Mouse (Mus musculus): ENCODE measurements around the gene Prc1. TPM values are rescaled to one million over a fixed set of nuclear protein-coding genes. Genes with fewer than 3 reads are reported as not detected.
A peak's percentile ranks its signal among the peaks of the same experiment; 100 is the strongest.
"Not testable (repeated sequence)": the region's sequence is repeated elsewhere in the genome, so short reads cannot be mapped to it uniquely, and the experiment has no call there.

The Prc1 gene
- total RNA-seq, 4 experiments from 2014 or later: 0.51 to 1.9 (median 1.5) TPM

DNA sequence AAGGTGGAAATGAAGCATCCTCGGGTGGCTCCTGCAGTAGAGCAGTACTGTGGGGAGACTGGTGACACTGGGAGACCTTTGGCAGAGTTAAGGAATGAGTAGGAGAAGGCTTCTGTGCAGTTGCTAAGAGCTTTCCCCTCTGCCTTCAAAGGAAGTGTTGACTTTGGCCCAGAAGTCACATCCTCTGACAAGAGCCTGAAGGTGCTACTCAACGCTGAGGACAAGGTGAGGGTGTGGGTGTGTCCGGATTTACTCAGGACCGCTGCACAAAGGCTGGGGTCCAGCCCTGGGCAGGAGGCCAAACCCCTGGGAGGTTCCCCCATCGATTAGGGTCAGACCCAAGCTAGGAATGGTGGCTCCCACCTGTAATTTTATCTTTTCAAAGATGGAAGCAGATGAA lies 9.9 kb upstream of the Prc1 start:
- DNase-seq (ENCODE audit: low spot score in 2 of 2): no peak

DNA sequence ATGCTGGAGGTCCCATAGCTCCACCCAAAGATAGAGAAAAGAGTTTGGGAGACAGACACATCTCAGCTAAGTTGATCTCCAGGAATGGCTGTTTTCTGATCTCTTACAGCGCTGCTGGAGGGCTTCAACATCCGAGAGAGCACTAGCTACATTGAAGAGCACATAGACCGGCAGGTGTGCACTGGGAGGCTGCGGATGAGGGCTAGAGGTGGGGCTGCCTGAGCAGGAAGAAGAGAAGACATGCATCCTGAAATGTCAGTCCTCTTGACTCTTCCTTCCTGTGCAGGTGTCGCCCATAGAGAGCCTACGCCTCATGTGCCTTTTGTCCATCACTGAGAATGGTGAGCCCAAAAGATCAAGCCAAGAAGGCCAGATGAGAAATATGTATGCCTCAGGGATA lies 8.5 kb upstream of the Prc1 start:
- DNase-seq (ENCODE audit: low spot score in 2 of 2): no peak

GRCm38 (mm10) chr7:80287736-80288135 lies 6.5 kb upstream of the Prc1 start:
- DNase-seq (ENCODE audit: low spot score in 2 of 2): no peak

DNA sequence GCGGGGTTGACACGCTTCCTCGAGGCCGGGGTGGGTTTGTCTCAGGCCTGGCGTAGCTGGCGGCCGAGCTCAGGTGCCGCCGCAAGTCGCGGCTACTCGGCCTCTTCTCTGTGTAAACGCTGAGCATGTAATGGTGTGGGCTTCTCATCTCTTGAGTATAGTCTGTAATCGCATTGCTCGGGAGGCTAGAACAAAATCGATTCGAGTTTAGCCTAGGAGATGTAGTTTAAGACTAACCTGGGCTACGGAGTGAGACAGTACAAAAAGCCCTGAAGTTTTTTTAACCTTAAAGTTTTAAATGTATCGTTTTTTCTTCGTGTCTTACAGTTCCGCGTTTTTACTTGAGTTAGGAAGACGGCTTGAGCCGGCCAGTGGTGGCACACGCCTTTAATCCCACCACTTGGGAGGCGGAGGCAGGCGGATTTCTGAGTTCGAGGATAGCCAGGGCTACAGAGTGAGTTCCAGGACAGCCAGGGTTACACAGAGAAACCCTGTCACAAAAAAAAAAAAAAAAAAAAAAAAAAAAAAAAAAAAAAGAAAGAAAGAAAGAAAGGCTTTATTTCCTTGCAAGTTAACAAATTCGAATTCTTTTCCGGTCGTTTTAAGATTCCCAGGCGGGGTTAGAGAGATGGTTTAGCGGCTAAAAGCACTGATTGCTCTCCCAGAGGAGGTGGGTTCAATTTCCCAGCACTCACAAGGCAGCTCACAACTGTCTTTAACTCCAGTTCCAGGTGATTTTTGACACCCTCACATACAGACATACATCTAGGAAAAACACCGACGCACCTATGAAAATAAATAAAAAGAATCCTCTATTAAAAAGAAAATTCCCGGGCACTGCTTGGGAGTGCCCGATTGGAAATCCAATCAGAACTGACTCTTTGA lies 756 bp downstream of the Prc1 start:
- no peak for DNase-seq (ENCODE audit: low spot score in 2 of 2)

GRCm38 (mm10) chr7:80296462-80296861 lies 2.2 kb downstream of the Prc1 start:
- no peak for DNase-seq (ENCODE audit: low spot score in 2 of 2)

DNA sequence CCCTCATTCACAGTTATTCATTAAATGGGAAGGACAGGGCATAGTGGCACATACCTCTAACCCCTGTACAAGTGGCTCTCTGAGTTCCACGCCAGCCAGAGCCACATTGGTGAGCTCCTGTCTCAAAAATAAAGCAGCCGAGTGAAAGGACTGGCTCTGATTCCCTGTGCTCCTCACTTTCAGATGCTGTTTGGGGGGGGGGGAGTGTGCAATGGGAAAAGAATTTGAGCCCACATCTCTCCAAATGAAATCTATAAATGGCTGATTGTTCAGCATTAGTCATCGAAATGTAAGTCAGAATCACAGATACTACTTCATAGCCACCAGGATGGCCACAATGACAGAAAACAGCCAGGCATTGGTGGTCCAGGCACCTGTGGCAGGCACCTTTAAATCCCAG lies 2.8 kb downstream of the Prc1 start:
- no peak for DNase-seq (ENCODE audit: low spot score in 2 of 2)

GRCm38 (mm10) chr7:80298754-80299153 lies 4.5 kb downstream of the Prc1 start:
- no peak for DNase-seq (ENCODE audit: low spot score in 2 of 2)

GRCm38 (mm10) chr7:80299568-80299967 lies 5.3 kb downstream of the Prc1 start:
- no peak for DNase-seq (ENCODE audit: low spot score in 2 of 2)

GRCm38 (mm10) chr7:80301522-80301921 lies 7.3 kb downstream of the Prc1 start:
- no peak for DNase-seq (ENCODE audit: low spot score in 2 of 2)

DNA sequence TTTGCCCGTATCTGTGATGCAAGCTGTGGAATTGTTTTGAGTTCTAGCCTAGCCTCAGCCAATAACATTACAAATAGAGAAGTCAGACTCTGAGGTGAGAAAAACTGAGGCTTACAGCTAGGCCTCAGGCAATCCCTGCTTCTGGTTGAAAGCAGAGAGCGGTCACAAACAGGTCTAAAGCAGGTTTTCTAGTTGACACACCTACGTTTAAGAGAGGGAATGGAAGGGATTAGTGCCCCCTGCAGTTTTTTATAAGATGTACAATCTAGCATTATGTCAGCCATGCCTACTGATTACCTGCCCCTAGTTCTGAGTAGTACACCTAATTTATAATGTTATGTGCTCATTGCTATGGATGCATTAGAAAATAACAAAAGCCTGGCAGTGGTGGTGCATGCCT lies 13.5 kb downstream of the Prc1 start:
- DNase-seq (ENCODE audit: low spot score in 2 of 2): no peak

DNA sequence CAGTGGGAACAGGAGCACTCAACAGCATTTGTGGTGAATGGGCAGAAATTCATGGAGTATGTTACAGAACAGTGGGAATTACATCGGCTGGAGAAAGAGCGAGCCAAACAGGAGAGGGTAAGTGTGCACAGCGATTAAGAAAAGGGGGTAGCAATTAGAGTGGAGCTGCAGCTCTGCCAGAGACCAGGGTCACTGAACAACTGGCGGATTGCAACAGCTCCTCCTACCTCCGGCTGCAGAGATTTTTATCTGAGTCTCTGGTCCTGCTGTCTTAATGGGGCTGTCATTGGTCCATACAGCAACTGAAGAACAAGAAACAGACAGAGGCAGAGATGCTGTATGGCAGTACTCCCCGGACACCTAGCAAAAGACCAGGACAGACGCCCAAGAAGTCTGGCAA lies 16.5 kb downstream of the Prc1 start:
- no peak for DNase-seq (ENCODE audit: low spot score in 2 of 2)

DNA sequence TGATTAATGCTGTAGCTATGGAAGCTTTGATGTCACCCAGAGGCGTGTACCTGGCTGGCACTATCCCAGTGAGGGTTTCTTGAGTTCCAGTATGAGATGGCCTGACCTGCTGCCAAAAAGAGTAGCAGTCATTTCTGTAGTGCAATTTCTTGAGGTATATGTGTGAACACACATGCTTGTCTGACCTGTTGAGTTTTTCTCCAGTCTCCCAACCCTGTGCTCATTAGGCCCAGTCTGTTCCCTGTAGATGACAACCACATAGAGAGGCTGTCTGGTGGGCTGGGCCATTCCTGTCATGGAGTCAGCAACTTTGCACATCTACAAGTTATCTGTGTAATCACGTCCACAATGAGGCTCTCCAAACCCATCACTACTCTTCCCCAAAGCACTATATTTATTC lies 21.5 kb downstream of the Prc1 start:
- no peak for DNase-seq (ENCODE audit: low spot score in 2 of 2)

GRCm38 (mm10) chr7:80317439-80318115 lies 23.3 kb downstream of the Prc1 start:
- no peak for DNase-seq (ENCODE audit: low spot score in 2 of 2)

DNA sequence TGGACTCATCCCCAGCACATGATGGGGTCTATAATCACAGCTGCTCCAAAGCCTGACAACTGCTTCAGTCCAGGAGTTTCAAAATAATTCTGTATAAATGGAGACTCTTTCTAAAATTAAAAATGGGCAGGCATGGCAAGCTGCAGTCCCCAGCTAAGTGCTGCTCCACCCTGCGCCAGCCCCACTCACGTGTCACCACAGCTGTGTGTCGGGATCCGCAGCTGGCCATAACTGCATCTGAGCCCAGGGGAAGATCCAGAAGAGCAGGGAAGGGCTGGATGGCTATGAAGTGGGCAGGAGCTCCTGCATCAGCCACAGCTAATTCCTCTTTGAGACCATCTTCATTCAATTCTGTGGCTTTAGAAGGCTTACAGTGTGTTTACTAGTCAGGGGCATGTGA lies 24.4 kb downstream of the Prc1 start:
- no peak for DNase-seq (ENCODE audit: low spot score in 2 of 2)

GRCm38 (mm10) chr7:80319846-80320496 lies 25.7 kb downstream of the Prc1 start:
- DNase-seq (ENCODE audit: low spot score in 2 of 2): no peak

- DNase-seq (ENCODE audit: low spot score in 2 of 2): no peak
These were observed 29.1 kb downstream of the Prc1 start for GRCm38 (mm10) chr7:80323336-80323735.

DNA sequence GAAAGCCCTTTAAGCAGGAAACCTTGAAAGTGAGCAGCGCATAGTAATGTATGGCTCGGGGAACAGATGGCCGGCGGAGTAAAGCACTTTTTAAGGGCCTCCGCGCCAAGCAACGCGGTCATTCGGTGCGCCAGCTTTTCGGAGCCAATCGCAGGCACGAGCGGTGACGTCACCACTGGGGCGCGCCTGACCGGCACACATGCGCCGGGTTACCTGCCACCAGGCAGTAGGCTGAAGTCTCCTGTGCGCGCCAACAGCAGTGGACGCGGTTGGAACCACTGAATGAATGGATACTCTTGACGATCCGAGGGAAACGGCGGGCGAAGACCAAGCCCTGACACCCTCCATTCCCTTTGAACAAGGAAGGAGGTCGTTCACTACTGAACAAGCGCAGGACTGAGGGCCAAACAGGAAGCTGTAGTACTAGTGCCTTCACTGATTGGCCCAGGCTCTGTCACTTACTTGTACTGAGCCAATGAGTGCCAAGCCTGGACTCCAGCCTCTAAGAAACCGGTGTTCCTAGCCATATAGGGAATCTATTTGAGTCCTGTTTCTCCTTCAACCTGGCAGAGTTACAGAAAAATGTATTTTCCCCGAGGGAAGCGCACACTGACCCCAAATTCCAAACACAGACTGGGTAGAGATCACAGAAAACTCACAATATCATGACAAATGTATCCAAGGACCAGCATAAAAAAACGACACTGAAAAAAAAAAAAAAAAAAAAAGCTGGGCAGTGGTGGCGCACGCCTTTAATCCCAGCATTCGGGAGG lies 30.0 kb downstream of the Prc1 start, which contains the start of gene Rccd1:
Gene Rccd1, minus strand, starts transcription at position 412 of the 773 bp plus-strand sequence.
- peak; percentile 94 to 95 for DNase-seq (ENCODE audit: low spot score in 2 of 2)

DNA sequence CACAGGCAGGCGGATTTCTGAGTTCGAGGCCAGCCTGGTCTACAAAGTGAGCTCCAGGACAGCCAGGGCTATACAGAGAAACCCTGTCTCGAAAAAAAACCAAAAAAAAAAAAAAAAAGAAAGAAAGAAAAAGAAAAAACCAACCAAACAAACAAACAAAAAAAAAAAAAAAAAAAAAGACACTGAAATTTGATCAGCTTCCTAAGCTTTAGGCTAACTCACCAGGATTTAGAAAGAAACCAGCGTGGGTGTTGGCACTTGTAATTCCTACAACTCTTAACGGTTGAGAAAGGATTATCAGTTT lies 30.5 kb downstream of the Prc1 start:
- DNase-seq (ENCODE audit: low spot score in 2 of 2): not testable (repeated sequence)

DNA sequence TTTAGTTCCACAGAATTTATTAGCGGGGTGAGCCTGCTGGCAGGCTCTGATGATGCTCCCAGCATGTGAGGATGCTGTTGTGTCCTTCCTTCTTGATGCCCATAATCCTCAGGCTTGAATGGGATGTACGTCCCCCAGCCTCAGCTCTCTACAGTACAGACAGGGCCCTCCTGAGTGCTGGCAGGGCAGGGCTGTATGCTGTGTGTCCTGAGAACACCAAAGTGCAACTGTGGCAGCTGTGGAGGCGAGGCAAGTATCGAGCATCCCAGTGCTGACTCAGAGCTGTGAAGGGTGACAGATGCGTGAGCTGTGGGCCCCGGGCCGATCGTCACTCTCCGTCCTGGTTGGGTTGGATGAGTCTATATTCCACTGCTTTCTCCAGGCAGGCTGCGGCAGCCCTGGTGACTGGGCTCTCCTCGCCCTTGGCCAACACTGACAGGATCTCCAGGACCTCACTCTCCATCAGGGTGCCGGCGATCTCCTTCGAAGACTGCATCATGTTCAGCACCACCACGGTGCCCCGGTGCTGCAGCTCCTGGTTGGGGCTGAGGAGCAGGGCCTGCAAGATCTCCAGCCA lies 31.1 kb downstream of the Prc1 start:
- peak in 1 of 2 experiments; percentile 22 for DNase-seq (ENCODE audit: low spot score in 2 of 2)

DNA sequence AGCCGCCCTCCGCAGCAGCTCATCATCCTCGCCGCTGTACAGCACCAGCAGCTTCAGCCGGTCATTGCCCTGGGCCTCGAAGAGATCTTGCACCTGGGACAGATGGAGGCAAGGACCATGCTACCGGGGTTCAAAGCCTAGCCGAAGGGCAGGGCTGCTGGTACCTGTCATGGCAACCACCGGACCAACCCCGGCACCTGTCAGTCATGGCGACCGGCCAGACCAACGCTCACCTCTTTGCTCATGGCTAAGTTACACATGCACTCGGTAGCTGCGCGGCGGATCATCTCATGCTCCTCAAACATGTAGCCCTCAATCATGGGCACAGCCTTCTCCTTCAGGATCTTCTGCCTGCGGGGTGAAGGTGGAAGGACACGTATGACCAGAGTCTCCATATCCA lies 31.8 kb downstream of the Prc1 start:
- peak in 1 of 2 experiments; percentile 28 for DNase-seq (ENCODE audit: low spot score in 2 of 2)

GRCm38 (mm10) chr7:80330278-80330677 lies 36.0 kb downstream of the Prc1 start:
- DNase-seq (ENCODE audit: low spot score in 2 of 2): no peak
